Mouse (Mus musculus) thymus, adult 2 months (tissue): Measurements from ENCODE around the gene Gm20683. TPM values are rescaled to one million over a fixed set of nuclear protein-coding genes. Genes with fewer than 3 reads are reported as not detected.
A peak's percentile ranks its signal among the peaks of the same experiment; 100 is the strongest.

Experiments used
- DNase-seq: peaks from one replicate; pipeline ENCODE4 v3.0.0; 2021
- H3K27ac ChIP-seq: fragments of 200-500 bp; 2 replicates; pipeline ENCODE4 v1.5.1; 2012; ENCODE audit warnings: low read length, control low read depth; ENCODE audit not compliant: control insufficient read depth, insufficient read depth
- H3K27me3 ChIP-seq: fragments of 200-500 bp; 2 replicates; pipeline ENCODE4 v1.6.1; 2012; ENCODE audit warnings: mild to moderate bottlenecking, low read length, moderate library complexity, mixed read lengths; ENCODE audit not compliant: control insufficient read depth, insufficient read depth
- H3K36me3 ChIP-seq: fragments of 200-500 bp; 2 replicates; pipeline ENCODE4 v1.6.1; 2012; ENCODE audit warnings: mild to moderate bottlenecking, low read length, moderate library complexity; ENCODE audit not compliant: control insufficient read depth, insufficient read depth
- H3K4me1 ChIP-seq: fragments of 200-500 bp; replicated peaks from 2 replicates; pipeline ENCODE4 v1.6.1; 2012; ENCODE audit warnings: low read length; ENCODE audit not compliant: control insufficient read depth, insufficient read depth
- H3K4me3 ChIP-seq: fragments of 200-500 bp; 2 replicates; pipeline ENCODE4 v1.5.1; 2012; ENCODE audit warnings: mild to moderate bottlenecking, low read length, control low read depth, moderate library complexity; ENCODE audit not compliant: control insufficient read depth, insufficient read depth
- CTCF ChIP-seq: fragments of 200-500 bp; IDR thresholded peaks from 2 replicates; pipeline ENCODE4 v1.5.1; 2012; ENCODE audit warnings: mild to moderate bottlenecking, control low read depth, low read length, moderate library complexity, borderline replicate concordance; ENCODE audit not compliant: control insufficient read depth, poor library complexity, insufficient read depth; ENCODE audit errors: extremely low read depth
- POLR2A ChIP-seq: fragments of 200-500 bp; IDR thresholded peaks from 2 replicates; pipeline ENCODE4 v1.6.1; 2012; ENCODE audit warnings: mild to moderate bottlenecking, low read length, control low read depth, moderate library complexity; ENCODE audit not compliant: control insufficient read depth, poor library complexity, insufficient read depth; ENCODE audit errors: extremely low read depth
- WGBS: fragments of 180-500 bp; shearing (Covaris S2); methylation state at CpG from one replicate; pipeline ENCODE4 v1.1.7; 2018; 5-methylcytosine and 5-hydroxymethylcytosine counted together
- polyA plus RNA-seq: library from polyadenylated mRNA; depleted of rRNA; stranded (reverse); fragments of >200 nt; gene quantifications from 2 replicates; pipeline ENCODE4 v1.2.3, GENCODE M21; 2012; rRNA removed

Gene Gm20683
- polyA plus RNA-seq = 125 and 126 TPM in 2 replicates

DNA sequence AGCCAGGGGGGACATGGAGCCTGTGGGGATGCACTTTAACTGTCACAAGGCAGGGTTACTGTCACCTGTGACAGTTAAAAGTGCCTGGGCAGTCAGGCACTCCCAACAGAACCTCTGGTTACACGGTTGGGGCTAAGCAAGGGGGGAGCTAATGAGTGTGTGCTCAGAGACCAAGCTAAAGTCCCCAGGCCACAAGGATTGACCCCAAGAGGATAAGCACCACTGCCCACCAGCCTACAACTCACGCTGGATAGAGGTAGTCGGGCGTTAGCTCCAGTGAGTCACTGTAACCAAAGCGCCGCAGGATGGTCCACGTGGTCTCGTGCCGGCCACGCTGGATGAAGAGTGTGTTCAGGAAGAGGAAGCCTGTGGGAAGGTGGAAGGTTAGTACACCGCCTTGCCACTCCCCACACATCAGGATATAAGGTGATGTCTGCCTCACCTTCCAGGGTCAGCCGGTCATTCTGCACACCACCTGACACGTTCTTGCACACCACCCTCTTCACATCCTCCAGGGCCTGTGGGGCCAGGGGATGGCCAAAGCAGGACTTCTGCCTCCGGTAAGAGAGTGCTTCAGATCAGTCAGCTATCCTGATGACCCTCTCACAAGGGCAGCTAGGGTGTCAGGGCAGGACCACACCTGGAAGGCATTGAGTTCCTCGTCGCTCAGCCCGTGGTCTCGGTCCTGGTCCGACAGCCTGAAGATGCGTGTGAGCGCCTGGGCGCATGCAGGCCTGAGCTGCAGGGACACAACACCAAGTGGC, at the start of gene Gm20683:
Gene Gm20683, minus strand, starts transcription at position 647 of the 764 bp plus-strand sequence.
- DNase-seq = no peak
- peaks cover 31% of the 10 kb centered on the region for H3K4me1 ChIP-seq
- H3K27ac ChIP-seq = no peak within 1 kb of the TSS
- H3K36me3 ChIP-seq = peaks cover 36% of the 10 kb centered on the region
- H3K27me3 ChIP-seq = no peaks in the 10 kb centered on the region
- no peak for TF ChIP-seq POLR2A
- no peak for TF ChIP-seq CTCF
- no peak within 1 kb of the TSS for H3K4me3 ChIP-seq
- WGBS = 97% methylated on average over 22 of the region's 22 CpGs

DNA sequence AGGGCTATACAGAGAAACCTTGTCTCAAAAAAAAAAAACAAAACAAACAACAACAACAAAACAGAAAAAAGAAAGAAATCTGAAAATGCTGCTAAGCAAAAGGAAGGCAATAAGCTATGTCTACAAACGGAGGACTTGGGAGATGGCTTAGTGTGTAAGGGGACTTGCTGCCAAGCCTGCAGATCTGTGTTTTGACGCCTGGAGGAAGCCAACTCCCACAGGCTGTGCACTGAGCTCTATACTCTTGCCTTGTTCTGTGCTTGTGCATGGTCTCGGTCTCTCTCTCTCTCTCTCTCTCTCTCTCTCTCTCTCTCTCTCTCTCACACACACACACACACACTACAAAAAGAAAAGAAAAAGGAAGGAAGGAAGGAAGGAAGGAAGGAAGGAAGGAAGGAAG, 47.3 kb upstream of the Gm20683 start:
- Histone ChIP-seq H3K27ac (no peak overlapping the region), H3K4me1 (no peaks in the 10 kb centered on the region), H3K36me3 (peaks cover 3% of the 10 kb centered on the region; the same call in 1 of the 2 replicates), H3K4me3 (no peak overlapping the region), H3K27me3 (no peaks in the 10 kb centered on the region)
- 93% methylated on average over 3 of the region's 3 CpGs for WGBS
- TF ChIP-seq POLR2A = no peak
- TF ChIP-seq CTCF = no peak
- DNase-seq = no peak

DNA sequence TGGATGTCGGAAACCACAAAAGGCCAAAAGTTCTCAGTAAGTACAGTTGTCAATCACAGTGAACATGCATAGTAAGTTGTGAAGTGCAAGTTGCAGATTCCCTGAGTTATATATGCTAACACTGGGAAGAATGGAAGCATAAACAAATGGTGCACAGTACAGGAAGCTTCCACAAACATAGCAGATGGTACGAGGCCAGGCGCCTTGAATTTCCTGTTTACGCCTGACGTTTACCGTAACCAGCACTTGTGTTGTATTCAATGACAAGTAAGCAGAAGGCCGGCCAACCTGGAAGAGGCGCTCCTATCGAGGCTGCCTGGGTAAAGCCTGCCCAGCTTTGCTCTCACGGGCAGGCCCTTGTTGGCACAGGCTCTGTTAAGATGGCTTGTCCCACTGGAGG, 45.9 kb upstream of the Gm20683 start:
- TF ChIP-seq CTCF (no peak), POLR2A (no peak)
- 93% methylated on average over 10 of the region's 10 CpGs for WGBS
- H3K27me3 ChIP-seq = no peaks in the 10 kb centered on the region
- peaks cover 3% of the 10 kb centered on the region; the same call in 1 of the 2 replicates for H3K36me3 ChIP-seq
- H3K4me1 ChIP-seq = no peaks in the 10 kb centered on the region
- no peak overlapping the region for H3K4me3 ChIP-seq
- no peak for DNase-seq
- no peak overlapping the region for H3K27ac ChIP-seq

DNA sequence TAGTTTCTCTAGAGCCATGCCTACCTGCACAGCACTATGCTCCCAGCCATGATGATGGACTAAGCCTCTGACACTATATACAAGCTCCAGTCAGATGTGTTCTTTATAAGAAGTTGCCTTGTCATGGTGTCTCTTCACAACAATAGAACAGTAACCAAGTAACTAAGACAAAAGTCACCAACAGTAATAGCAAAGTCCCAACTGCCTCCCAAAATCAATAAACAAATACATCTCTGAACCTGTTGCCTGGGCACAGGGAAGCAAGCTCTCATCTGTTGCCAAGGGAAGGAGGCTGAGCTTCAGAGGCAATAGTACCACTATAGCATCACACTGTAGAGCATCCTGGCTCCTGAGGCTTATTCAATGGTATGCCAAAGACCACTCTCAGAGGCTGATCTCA, 45.2 kb upstream of the Gm20683 start:
- Histone ChIP-seq H3K36me3 (peaks cover 3% of the 10 kb centered on the region; the same call in 1 of the 2 replicates), H3K27ac (no peak overlapping the region), H3K27me3 (no peaks in the 10 kb centered on the region), H3K4me3 (no peak overlapping the region), H3K4me1 (no peaks in the 10 kb centered on the region)
- DNase-seq = no peak
- no peak for TF ChIP-seq POLR2A
- no peak for TF ChIP-seq CTCF

DNA sequence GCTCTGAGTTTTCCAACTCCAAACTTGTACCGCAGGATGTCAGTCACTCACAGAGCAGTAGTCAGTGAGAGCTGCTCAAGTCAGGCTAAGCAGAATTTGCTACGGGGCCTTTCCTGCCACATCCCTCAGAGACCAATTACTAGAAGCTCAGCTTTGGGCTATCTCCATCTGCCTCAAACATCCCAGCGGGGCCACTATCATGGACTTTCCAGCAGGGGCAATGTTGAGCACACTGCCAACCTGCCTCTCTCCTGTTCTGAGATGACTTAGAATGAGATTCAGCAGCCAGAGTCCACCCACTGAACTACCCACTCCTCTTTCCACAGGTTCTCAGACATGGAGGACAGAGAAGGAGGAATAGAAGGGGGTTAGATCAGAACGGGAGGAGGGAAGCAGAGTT, 44.1 kb upstream of the Gm20683 start:
- H3K4me3 ChIP-seq = no peak overlapping the region
- whole genome bisulfite sequencing = 70% methylated on average over 4 of the region's 4 CpGs
- H3K36me3 ChIP-seq = peaks cover 3% of the 10 kb centered on the region; the same call in 1 of the 2 replicates
- TF ChIP-seq CTCF = no peak
- TF ChIP-seq POLR2A = no peak
- H3K27ac ChIP-seq = no peak overlapping the region
- DNase-seq = peak; percentile 43
- H3K27me3 ChIP-seq = no peaks in the 10 kb centered on the region
- no peaks in the 10 kb centered on the region for H3K4me1 ChIP-seq

DNA sequence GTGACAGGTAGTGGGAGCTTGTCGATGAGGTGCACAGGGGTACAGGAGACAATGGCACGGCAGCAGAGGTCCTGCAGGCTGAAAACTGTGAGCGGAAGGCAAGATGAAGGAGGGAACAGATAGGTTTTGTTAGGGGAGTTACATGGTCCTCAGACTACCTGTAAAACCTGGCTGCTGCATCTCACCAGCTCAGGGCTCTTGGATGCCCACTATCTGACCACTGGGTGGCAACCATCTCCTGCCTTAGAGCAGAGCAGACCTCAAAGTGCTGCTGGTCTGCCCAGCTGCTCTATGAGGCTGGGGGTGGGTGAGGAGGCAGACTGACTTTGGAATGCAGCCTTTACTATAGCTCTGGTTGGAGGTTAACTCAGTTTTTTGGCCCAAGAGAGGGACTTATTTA, 42.3 kb upstream of the Gm20683 start:
- WGBS = 99% methylated on average over 3 of the region's 3 CpGs
- no peak for DNase-seq
- Histone ChIP-seq H3K36me3 (peaks cover 3% of the 10 kb centered on the region; the same call in 1 of the 2 replicates), H3K4me3 (no peak overlapping the region), H3K27me3 (no peaks in the 10 kb centered on the region), H3K27ac (no peak overlapping the region), H3K4me1 (no peaks in the 10 kb centered on the region)
- TF ChIP-seq CTCF (no peak), POLR2A (no peak)
